Mouse (Mus musculus) embryonic facial prominence, embryonic 13.5 days (tissue): Measurements from ENCODE around the gene Pik3ap1. TPM values are rescaled to one million over a fixed set of nuclear protein-coding genes. Genes with fewer than 3 reads are reported as not detected.

Experiments used
- ATAC-seq: fragments of 200-750 bp; cut with Nextera tagmentation; 2 replicates; pipeline ENCODE4 v1.8.0; 2017; ENCODE audit warnings: low read depth; ENCODE audit not compliant: insufficient number of reproducible peaks, insufficient read depth, low FRiP score, low TSS enrichment
- H3K27ac ChIP-seq: fragments of 300-500 bp; sonication (generic); 2 replicates; pipeline ENCODE4 v1.5.1; 2015; ENCODE audit warnings: moderate library complexity, mild to moderate bottlenecking, inconsistent platforms
- H3K27me3 ChIP-seq: fragments of 300-500 bp; sonication (generic); 2 replicates; pipeline ENCODE4 v1.6.1; 2015; ENCODE audit warnings: mild to moderate bottlenecking, inconsistent platforms
- H3K36me3 ChIP-seq: fragments of 300-500 bp; sonication (generic); 2 replicates; pipeline ENCODE4 v1.6.1; 2015; ENCODE audit warnings: mild to moderate bottlenecking, inconsistent platforms
- H3K4me1 ChIP-seq: fragments of 300-500 bp; sonication (generic); 2 replicates; pipeline ENCODE4 v1.6.1; 2015; ENCODE audit warnings: inconsistent platforms
- H3K4me2 ChIP-seq: fragments of 300-500 bp; sonication (generic); 2 replicates; pipeline ENCODE4 v1.6.1; 2015; ENCODE audit warnings: moderate library complexity, mild to moderate bottlenecking, inconsistent platforms
- H3K4me3 ChIP-seq: fragments of 300-500 bp; sonication (generic); 2 replicates; pipeline ENCODE4 v1.5.1; 2015; ENCODE audit warnings: mild to moderate bottlenecking, inconsistent platforms
- H3K9ac ChIP-seq: fragments of 300-500 bp; sonication (generic); 2 replicates; pipeline ENCODE4 v1.6.1; 2015; ENCODE audit warnings: mild to moderate bottlenecking, inconsistent platforms
- H3K9me3 ChIP-seq: fragments of 300-500 bp; sonication (generic); 2 replicates; pipeline ENCODE4 v1.6.1; 2016; ENCODE audit warnings: inconsistent platforms
- WGBS: fragments of 180-500 bp; shearing (Covaris S2); methylation state at CpG from one replicate; pipeline ENCODE4 v1.1.7; 2015; ENCODE audit warnings: mixed read lengths; 5-methylcytosine and 5-hydroxymethylcytosine counted together
- polyA plus RNA-seq: library from polyadenylated mRNA; unstranded; fragments of >200 nt; fragmentation: Nextera tagmentation; extraction: Ambion mirVana; gene quantifications from 2 replicates; pipeline ENCODE4 v1.2.1, GENCODE M21; 2015

Gene Pik3ap1
- polyA plus RNA-seq, 1 experiment from 2014 or later, result 1.8 TPM

- Histone ChIP-seq H3K9ac (no peak overlapping the region), H3K27ac (no peak overlapping the region), H3K9me3 (no peaks in the 10 kb centered on the region), H3K4me1 (peaks cover 3% of the 10 kb centered on the region; the same call in 1 of the 2 replicates), H3K4me2 (no peak overlapping the region), H3K4me3 (no peak overlapping the region), H3K36me3 (no peaks in the 10 kb centered on the region), H3K27me3 (no peaks in the 10 kb centered on the region)
- no peak for ATAC-seq
- 56% methylated on average over 11 of the region's 11 CpGs for WGBS
These were observed 39.7 kb downstream of the Pik3ap1 start for GRCm38 (mm10) chr19:41345028-41345741.

- no peak overlapping the region for H3K27ac ChIP-seq
- H3K9ac ChIP-seq, result no peak overlapping the region
- no peaks in the 10 kb centered on the region for H3K27me3 ChIP-seq
- H3K4me1 ChIP-seq, result peaks cover 3% of the 10 kb centered on the region; the same call in 1 of the 2 replicates
- no peak overlapping the region for H3K4me3 ChIP-seq
- 84% methylated on average over 8 of the region's 8 CpGs for WGBS
- no peaks in the 10 kb centered on the region for H3K9me3 ChIP-seq
- no peak overlapping the region for H3K4me2 ChIP-seq
- ATAC-seq, result no peak
- H3K36me3 ChIP-seq, result no peaks in the 10 kb centered on the region
These were observed 40.3 kb downstream of the Pik3ap1 start for GRCm38 (mm10) chr19:41344666-41345027.

GRCm38 (mm10) chr19:41342592-41343090 lies 42.3 kb downstream of the Pik3ap1 start:
- no peaks in the 10 kb centered on the region for H3K36me3 ChIP-seq
- no peak overlapping the region for H3K27ac ChIP-seq
- H3K4me1 ChIP-seq, result peaks cover 6% of the 10 kb centered on the region; the same call in 1 of the 2 replicates
- H3K9ac ChIP-seq, result no peak overlapping the region
- WGBS, result 77% methylated on average over 6 of the region's 6 CpGs
- no peak overlapping the region for H3K4me3 ChIP-seq
- no peaks in the 10 kb centered on the region for H3K9me3 ChIP-seq
- no peak overlapping the region for H3K4me2 ChIP-seq
- no peaks in the 10 kb centered on the region for H3K27me3 ChIP-seq
- ATAC-seq, result no peak

GRCm38 (mm10) chr19:41341677-41342076 lies 43.2 kb downstream of the Pik3ap1 start:
- Histone ChIP-seq H3K27me3 (no peaks in the 10 kb centered on the region), H3K27ac (no peak overlapping the region), H3K4me2 (no peak overlapping the region), H3K4me1 (peaks cover 6% of the 10 kb centered on the region; the same call in 1 of the 2 replicates), H3K36me3 (no peaks in the 10 kb centered on the region), H3K4me3 (no peak overlapping the region), H3K9ac (no peak overlapping the region), H3K9me3 (no peaks in the 10 kb centered on the region)
- ATAC-seq, result no peak
- WGBS, result 75% methylated on average over 5 of the region's 5 CpGs

GRCm38 (mm10) chr19:41339020-41339836 lies 45.7 kb downstream of the Pik3ap1 start:
- H3K4me1 ChIP-seq, result peaks cover 3% of the 10 kb centered on the region; the same call in 1 of the 2 replicates
- H3K4me3 ChIP-seq, result no peak overlapping the region
- WGBS, result 64% methylated on average over 21 of the region's 21 CpGs
- H3K9ac ChIP-seq, result no peak overlapping the region
- H3K36me3 ChIP-seq, result no peaks in the 10 kb centered on the region
- H3K27ac ChIP-seq, result no peak overlapping the region
- H3K4me2 ChIP-seq, result no peak overlapping the region
- no peaks in the 10 kb centered on the region for H3K9me3 ChIP-seq
- ATAC-seq, result no peak
- no peaks in the 10 kb centered on the region for H3K27me3 ChIP-seq

GRCm38 (mm10) chr19:41338379-41338778 lies 46.5 kb downstream of the Pik3ap1 start:
- no peak for ATAC-seq
- Histone ChIP-seq H3K9me3 (no peaks in the 10 kb centered on the region), H3K4me3 (no peak overlapping the region), H3K27me3 (no peaks in the 10 kb centered on the region), H3K4me1 (peaks cover 3% of the 10 kb centered on the region; the same call in 1 of the 2 replicates), H3K4me2 (no peak overlapping the region), H3K27ac (no peak overlapping the region), H3K36me3 (no peaks in the 10 kb centered on the region), H3K9ac (no peak overlapping the region)
- WGBS, result 76% methylated on average over 6 of the region's 6 CpGs

GRCm38 (mm10) chr19:41335721-41336120 lies 49.2 kb downstream of the Pik3ap1 start:
- Histone ChIP-seq H3K9ac (no peak overlapping the region), H3K36me3 (no peaks in the 10 kb centered on the region), H3K4me2 (no peak overlapping the region), H3K9me3 (no peaks in the 10 kb centered on the region), H3K27me3 (no peaks in the 10 kb centered on the region), H3K4me3 (no peak overlapping the region), H3K4me1 (peaks cover 3% of the 10 kb centered on the region; the same call in 1 of the 2 replicates), H3K27ac (no peak overlapping the region)
- no peak for ATAC-seq
- 81% methylated on average over 3 of the region's 3 CpGs for WGBS

GRCm38 (mm10) chr19:41332986-41333385 lies 51.9 kb downstream of the Pik3ap1 start:
- Histone ChIP-seq H3K9me3 (no peaks in the 10 kb centered on the region), H3K9ac (no peak overlapping the region), H3K4me2 (no peak overlapping the region), H3K27ac (no peak overlapping the region), H3K27me3 (no peaks in the 10 kb centered on the region), H3K36me3 (no peaks in the 10 kb centered on the region), H3K4me3 (no peak overlapping the region), H3K4me1 (no peaks in the 10 kb centered on the region)
- no peak for ATAC-seq
- WGBS, result 89% methylated on average over 8 of the region's 8 CpGs

- H3K4me3 ChIP-seq, result no peak overlapping the region
- H3K27me3 ChIP-seq, result no peaks in the 10 kb centered on the region
- H3K4me1 ChIP-seq, result no peaks in the 10 kb centered on the region
- no peaks in the 10 kb centered on the region for H3K36me3 ChIP-seq
- no peaks in the 10 kb centered on the region for H3K9me3 ChIP-seq
- no peak for ATAC-seq
- WGBS, result 90% methylated on average over 12 of the region's 12 CpGs
- H3K4me2 ChIP-seq, result no peak overlapping the region
- H3K27ac ChIP-seq, result no peak overlapping the region
- no peak overlapping the region for H3K9ac ChIP-seq
These were observed 52.7 kb downstream of the Pik3ap1 start for GRCm38 (mm10) chr19:41332228-41332627.

- no peaks in the 10 kb centered on the region for H3K4me1 ChIP-seq
- 92% methylated on average over 7 of the region's 7 CpGs for WGBS
These were observed 54.5 kb downstream of the Pik3ap1 start for GRCm38 (mm10) chr19:41330401-41330800.

GRCm38 (mm10) chr19:41329961-41330360 lies 54.9 kb downstream of the Pik3ap1 start:
- Histone ChIP-seq H3K9me3 (no peaks in the 10 kb centered on the region), H3K4me2 (no peak overlapping the region), H3K4me3 (no peak overlapping the region), H3K9ac (no peak overlapping the region), H3K4me1 (no peaks in the 10 kb centered on the region), H3K27ac (no peak overlapping the region), H3K36me3 (no peaks in the 10 kb centered on the region), H3K27me3 (no peaks in the 10 kb centered on the region)
- no peak for ATAC-seq
- 94% methylated on average over 7 of the region's 7 CpGs for WGBS

More at GRCm38 (mm10) chr19:41330401-41330800, 54.5 kb downstream of the Pik3ap1 start:
- Histone ChIP-seq H3K9me3 (no peaks in the 10 kb centered on the region), H3K4me2 (no peak overlapping the region), H3K27ac (no peak overlapping the region), H3K4me3 (no peak overlapping the region), H3K36me3 (no peaks in the 10 kb centered on the region), H3K9ac (no peak overlapping the region), H3K27me3 (no peaks in the 10 kb centered on the region)
- no peak for ATAC-seq
